Mouse (Mus musculus) Muller cell, postnatal 12 days (primary cell): ENCODE measurements at regions not wholly inside any gene's neighbourhood (a gene's known extent, or its start where the extent isn't known, plus 50 kb on each side); places are given as distances from the start of the nearest gene placed in this dataset.
"Not testable (repeated sequence)": the region's sequence is repeated elsewhere in the genome, so short reads cannot be mapped to it uniquely, and the experiment has no call there.

Experiments used
- DNase-seq: peaks from one replicate; pipeline ENCODE4 v3.0.0-alpha.2; 2015; ENCODE audit errors: inconsistent ontology term

DNA sequence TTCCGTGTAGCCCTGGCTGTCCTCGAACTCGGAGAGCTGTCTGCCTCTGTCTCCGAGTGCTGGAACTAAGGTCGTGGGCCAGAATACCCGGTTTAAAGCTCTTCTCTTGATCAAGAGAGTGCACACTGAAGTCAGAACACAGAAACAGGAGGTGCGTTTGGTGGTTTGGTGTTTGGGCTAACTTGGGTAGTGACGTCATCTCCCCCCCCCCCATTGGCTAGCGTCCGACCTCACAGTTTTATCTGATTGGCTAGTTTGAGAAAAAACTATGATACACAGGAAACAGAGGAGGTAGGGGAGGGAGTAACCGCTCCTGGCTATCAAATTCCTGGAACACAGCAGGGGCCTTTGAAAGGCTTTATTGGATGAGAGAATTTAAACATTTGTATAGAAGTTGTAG lies 60.2 kb upstream of the Pim1 start:
- DNase-seq, result no peak

DNA sequence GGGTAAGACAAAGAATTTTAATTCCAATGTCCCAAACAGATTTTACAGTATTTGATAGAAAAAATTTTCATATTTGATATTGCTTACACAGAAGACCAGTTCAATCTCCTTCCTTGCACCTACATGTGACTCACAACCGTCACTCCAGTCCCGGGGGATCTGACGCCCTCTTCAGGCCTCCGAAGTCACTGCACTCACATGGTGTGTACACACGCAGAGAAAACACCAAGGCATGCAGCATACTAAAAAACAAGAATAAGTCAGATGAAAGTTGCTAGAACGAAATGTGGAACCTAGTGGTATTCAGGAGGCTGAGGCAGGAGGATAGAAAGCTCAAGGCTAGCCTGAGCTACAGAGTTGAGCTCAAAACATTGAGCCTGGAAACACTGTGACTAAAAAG lies 59.7 kb upstream of the Pim1 start:
- DNase-seq, result no peak

DNA sequence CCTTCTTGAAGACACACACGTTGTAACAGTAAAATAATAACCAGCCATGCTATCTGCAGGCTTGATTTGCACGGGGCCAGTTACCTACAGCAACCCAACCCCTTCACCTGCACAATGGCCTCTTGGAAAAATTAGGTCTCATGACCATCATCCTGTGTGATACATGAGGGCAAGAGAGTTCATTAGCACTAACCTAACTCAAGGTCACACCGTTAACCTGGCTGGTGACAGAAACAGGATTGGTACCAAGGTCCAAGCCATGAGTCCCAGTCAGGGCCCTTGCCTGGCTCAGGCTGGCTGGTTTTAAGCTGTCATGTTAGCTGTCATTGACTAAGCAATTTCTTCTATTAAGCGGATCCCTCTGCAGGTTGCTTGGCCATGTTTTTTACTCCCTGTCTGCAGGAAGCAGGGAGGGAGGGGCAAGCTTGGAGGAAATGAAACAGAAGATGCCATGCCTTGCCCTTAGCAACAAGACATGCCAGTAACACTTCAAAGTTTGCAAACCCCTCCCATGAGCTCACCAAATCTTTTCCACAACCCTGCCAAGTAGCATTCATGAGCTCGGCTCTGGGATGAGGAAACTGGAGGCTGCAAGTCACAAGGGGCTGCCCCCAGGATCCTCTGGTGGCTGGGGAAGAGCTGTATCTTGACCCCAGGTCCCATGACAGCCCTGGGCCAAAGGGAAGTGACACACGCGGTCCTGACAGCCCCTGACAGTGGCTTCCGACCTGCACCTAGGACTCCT lies 58.8 kb upstream of the Pim1 start:
- no peak for DNase-seq

DNA sequence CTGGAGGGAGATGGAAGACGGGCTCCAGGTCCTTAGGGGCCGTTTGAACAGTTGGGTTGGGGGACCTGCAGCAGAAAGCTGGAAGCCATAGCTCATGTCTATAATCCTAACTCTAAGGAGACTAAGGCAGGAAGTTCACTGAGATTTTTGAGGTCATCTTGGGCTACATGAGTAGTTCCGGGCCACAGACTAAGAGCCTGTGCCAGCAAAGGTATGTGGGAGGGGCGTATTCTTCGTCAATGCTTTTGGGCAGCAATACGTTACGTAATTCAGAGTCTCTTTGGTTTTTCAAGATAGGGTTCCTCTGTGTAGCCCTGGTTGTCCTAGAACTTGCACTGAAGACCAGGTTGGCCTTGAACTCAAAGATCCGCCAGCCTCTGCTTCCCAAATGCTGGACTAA lies 57.9 kb upstream of the Pim1 start:
- DNase-seq, result no peak

DNA sequence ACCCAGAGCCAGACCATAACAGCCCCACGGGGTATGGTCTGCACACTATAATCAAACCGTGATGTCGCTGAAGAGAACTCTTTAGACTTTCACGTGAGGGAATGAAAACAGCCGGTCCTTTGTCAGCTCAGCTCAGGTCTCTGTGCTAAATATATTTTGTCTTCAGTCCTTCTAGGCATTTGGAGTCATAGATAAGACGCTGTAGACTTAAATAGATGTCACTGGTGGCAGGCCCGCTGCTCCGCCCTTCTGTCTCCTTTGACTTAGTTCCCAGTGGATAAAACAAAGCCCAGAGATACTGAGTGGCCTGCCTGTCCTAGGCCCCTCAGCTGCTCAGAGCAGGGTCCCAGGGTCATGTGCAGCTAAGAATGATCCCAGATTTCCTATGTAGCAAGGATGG lies 57.2 kb upstream of the Pim1 start:
- DNase-seq, result no peak

DNA sequence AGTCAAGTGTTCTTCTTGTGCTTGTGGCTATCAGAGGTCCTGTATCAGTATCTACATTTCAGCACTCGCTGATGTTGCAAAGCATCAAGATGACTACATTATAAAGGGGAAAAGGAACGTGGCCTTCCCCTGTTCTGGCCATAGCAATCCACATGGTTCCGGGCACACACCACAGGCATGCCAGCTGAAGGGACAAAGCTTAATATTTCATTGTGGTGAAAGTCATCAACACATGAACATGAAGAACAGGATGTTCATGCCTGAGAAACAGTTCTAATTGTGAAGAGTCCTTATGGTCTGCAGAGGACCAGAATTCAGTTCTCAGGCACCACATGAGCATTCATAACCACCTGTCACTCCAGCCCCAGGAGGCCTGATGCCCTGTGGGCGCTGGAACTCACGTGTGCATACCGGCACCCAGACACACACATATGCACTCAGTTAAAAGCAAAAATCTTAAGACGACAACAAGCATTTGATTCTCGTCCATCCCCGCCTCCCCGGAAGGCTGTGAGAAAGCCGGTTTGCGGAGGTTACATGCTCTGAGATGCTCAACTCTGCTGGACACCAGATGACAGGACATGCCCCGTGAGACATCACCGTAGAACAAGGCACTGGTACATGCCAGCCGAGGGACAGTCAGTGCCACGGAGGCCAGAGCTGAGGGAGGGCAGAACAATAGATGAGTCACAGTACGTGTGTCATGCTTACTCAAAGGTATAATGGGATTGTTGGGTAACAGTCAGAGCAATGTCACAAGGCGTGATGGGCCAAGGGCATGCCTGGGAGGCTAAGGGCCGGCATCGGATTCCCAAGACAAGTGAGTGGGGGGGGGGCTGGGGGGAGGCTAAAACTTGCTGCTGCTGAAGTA lies 56.2 kb upstream of the Pim1 start:
- peak; percentile 57 for DNase-seq

DNA sequence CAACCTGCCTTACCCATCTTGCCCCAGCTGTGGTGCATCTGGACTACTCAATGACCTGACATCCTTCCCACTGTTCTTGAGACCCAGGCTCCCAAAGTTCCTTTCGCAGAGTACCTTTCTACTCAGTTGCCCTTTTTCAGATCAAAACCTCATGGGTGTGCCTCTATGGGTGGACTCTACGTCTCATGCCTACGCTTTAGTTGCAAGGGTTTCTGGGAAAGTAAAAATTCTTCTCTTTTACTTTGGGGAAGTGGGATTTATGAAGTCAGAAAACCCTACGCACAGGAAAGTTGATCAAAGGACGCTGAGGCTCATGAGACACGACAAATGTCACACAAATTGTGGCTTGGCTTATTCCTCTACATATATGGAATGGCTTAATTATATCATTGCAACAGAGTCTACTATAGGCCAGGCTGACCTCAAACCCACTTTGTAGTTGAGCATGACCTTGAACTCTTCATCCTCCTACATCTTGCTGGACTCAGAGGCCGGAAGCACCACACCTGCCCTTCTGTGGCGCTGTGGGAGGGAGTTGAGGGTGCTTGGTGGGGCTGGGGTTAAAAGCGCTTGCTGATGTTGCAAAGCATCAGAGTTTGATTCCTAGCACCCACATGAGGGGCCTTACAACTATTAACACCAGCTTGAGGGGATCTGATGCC lies 55.1 kb upstream of the Pim1 start:
- no peak for DNase-seq

DNA sequence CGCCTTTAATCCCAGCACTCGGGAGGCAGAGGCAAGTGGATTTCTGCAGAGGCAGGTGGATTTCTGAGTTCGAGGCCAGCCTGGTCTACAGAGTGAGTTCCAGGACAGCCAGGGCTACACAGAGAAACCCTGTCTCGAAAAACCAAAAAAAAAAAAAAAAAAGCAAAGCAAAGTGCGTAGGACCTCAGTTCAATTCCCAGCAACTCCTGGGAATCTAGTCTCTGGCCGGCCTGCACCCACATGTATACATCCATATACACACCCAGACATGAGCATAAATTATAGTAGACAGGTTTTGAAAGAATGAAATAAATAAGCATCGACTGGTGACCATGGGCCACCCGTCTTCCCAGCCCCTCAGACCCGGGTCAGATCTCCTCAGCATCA lies 54.1 kb upstream of the Pim1 start:
- not testable (repeated sequence) for DNase-seq

DNA sequence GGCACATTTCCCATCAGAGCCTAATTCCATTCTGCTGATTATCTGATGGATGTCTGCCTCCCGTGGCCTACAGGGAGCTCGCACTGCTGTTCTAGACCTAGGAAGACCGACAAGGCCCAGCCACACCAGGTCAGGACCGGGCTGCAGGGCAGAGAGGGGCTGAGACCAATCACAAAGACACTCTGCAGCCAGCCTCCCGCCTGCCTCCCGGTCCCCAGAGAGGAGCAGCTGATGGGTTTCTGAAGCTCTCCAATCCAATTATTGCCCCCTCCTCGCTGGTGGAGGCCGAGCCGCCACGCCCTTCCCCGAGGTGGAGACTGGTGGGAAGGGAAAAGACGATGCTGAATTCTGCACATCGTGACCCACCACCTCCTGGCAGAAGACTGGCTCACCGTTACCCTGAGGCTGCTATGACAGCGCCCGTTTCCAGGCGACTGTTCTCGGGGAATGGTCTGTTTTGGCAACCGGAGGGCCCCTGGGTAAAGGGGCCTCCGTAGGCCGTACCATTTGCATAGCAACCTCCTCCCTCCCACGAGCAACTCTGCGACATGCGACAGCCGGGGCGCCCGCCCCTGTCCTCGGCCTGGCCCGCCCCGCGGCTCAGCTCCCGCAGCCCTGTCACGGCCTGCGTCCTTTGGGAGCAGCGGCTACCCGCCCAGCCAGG lies 53.5 kb upstream of the Pim1 start:
- peak; percentile 90 for DNase-seq

DNA sequence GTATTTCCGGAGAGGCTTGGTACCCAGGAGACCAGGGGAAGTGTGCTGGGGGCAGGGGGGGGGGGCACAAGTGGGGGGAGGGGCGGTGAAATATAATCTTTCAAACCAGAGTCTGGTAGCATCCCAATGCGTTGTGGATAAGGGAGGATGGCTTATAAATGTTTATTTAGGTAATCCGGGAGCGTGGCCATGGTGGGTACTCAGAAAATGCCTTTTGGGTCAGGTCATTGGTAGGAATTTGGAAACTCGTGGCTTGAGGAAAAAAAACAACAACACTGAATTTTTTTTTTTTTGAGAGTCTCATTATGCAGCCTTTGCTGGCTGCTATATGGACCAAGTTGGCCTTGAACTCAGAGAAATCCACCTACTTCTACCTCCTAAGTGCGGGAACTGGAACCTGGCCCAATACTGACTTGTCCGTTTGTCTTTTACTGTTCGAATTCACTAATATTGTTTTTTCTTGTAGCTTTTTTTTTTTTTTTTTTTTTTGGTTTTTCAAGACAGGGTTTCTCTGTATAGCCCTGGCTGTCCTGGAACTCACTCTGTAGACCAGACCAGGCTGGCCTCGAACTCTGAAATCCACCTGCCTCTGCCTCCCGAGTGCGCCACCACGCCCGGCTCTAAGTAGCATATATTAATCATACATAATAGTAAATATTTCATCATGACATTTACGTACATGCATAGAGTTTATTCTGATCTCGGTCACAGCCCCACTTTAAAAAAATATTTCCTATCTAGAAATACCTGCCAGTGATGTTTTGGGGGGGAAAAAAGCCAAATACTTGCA lies 52.8 kb upstream of the Pim1 start:
- no peak for DNase-seq

DNA sequence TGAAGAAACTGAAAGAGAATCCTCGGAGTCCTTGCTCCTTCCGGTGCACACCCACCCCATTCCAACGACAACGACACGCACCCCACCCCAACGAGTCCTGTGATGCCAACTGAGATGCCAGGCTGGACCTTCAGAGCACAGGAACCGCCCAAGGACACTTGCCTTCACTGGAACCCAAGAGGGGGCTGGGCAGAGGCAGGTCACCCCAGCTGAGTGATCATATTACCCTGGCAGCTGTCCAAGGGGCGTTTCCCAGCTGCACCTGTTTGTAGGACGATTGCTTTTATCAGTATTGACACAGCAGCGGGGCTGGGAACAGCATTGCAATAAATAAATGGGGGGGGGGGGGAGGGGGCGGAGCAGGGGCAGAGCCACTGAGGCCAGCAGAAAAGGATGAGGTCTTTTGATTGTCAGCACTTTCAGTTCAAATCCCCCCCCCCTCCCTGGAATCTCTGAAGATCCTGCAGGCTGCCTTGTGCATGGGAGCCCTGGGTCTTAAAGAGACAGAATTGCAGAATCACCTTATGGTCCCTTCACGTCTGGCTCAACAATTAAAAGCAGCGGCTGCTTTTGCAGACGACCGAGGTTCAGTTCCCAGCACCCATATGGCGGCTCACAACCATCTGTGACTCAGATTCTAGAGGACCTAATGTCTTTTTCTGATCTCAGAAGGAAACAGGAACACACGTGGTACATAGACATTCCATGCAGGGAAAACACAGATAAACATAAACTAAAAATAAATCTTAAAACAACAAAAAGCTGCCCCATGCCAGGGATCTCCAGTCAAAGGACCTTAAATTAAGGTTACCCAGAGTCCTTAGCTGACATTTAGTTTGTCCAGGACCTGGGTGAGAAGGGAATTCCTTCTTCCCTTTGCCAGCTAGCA lies 52.0 kb upstream of the Pim1 start:
- DNase-seq, result peak; percentile 28

DNA sequence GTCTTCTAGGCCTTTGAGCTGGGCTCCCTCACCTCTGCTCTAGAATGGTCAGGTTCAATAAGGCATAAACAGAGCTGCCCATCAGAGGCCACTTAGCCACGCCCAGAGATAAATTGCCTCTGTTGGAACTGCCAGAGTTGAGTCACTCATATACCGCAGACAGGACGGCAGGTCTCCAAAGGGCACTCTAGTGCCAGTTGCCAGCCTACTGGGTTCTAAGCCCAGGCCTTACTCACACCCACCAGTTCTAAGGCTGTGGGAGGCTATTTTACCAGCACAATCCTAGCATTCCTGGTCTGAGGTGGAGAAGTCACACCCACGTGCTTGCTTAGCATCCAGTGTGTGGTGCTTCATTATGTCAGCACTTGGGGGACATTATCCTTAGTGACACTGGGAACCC lies 50.6 kb upstream of the Pim1 start:
- DNase-seq, result peak; percentile 62

DNA sequence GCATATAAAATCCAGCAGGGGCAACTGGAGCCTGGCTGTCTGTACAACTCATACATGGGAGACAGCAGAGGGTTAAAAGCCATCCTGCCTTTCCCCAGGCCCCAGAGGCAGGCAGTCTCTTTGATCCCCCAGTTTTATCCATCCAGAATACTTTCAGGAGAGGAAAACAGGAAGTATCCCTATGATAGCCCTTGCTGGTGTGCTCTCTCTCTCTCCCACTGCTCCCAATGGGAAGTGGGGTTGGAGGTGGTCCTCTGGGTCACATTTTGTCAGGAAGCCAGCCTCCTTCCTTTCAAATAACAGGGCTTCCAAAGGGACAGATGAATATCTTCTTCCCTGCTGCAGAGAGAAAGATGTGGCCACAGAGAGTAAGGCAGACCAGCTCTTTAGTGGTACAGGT lies 50.1 kb upstream of the Pim1 start:
- DNase-seq, result no peak
